Mouse (Mus musculus) cerebellum, postnatal 10 days (tissue): ENCODE measurements around the gene Spop.

Experiments used
- DNase-seq, 2 experiments: peaks; one replicate each; pipeline ENCODE4 v3.0.0; 2021; ENCODE audit warnings: mixed read lengths in 2 of 2

Spop gene

GRCm38 (mm10) chr11:95413641-95414535 is at the start of gene Spop:
TSS of gene Spop (plus strand) at chr11:95414080.
- peak; percentile 92 to 94 for DNase-seq

DNA sequence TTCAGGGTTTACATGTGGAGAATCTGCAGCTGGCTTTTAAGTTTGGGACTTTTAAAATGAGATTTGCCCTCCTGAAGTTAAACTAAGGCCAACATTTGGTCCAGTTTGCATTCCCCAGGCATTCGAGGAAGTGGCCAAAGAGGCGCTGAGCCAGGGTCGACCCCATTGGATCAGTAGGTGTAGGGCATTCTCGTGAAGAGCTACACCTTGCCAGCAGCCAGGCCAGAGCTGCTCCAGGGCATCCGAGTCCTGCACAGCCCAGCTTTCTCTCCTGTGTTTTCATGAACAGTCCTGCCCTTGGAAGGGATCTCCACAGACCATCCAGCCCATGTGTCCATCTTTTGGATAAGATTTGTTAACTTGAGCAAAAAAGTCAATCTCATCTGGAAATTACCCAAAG is 49.5 kb upstream of the Spop start:
- no peak for DNase-seq

DNA sequence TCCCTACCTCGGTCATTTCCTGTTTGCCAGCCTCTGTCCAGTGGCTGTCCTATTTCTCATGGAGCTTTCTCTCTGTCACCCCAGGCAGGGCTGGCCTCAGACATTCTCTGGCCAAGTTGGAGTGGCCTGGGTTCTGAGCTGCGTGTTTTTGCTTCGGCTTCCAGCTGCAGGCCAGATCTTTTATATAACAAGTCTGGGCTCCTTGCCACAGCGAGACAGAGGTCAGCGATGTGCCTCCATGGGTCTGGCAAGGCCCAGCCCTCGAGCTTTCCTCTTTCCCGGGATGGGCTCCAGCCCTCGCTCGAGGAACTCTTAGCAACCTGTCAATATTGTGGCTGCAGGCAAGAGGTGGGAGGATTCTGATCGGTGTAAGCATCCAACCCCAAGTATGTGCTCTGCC is 48.3 kb upstream of the Spop start:
- DNase-seq: peak; percentile 58 to 65

GRCm38 (mm10) chr11:95366280-95366897 is 47.5 kb upstream of the Spop start:
- DNase-seq: peak; percentile 69 to 73

DNA sequence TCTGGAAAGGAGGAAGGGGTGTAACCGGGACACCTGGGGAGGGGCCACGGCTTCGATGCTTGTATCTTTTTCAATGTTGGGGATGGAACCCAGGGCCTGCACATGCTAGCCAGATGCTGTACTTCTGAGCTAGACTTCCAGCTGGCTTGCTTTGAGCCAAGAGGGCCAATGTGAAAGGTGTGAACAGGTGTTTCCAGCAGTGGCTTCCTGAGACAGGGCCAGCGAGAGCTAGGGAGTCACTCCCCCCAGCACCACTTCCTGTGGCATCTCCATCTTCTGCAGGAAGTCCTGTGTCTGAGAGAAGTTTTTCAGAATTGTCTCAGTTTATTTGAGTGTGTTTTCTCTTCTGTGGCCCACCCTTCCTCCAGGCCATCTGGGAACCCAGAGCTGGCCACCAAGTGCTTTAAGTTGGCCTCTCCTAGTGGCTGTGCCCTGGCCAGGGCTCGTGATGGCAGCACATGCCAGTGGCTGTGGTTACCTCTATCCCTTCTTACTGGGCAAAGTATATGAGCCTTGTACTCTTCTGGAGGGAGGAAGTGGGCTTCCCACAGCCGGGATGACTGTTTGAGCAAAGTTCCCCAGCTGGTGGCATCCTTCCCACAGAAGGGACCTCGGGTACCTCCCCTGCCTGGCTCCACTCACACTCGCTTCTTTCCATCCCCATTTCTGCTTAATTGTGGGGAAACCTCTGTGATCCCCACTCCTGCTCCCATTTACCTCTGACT is 46.7 kb upstream of the Spop start:
- no peak for DNase-seq

GRCm38 (mm10) chr11:95368231-95368823 is 45.6 kb upstream of the Spop start:
- no peak for DNase-seq

- no peak for DNase-seq
Measured at GRCm38 (mm10) chr11:95368871-95369270, 45.0 kb upstream of the Spop start.

GRCm38 (mm10) chr11:95369964-95370890 is 43.7 kb upstream of the Spop start:
- peak; percentile 56 to 62 for DNase-seq

DNA sequence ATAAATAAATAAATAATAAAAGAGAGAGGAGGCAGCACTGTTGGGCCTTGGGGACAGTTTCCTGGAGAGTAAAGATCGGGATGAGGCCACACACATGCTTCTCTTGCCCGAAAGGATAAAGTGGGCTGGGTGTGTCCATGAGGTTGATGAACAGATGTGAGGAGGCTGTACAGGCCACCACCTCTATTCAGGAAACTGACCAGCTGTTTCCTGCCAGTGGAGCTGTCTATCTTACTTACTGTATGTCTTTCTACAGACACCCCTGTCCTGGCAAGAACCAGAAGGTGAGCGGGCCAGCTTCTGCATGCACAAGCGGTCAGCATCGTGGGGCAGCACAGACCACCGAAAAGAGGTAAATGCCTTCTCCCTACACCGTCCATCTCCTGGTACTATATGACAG is 42.7 kb upstream of the Spop start:
- no peak for DNase-seq

DNA sequence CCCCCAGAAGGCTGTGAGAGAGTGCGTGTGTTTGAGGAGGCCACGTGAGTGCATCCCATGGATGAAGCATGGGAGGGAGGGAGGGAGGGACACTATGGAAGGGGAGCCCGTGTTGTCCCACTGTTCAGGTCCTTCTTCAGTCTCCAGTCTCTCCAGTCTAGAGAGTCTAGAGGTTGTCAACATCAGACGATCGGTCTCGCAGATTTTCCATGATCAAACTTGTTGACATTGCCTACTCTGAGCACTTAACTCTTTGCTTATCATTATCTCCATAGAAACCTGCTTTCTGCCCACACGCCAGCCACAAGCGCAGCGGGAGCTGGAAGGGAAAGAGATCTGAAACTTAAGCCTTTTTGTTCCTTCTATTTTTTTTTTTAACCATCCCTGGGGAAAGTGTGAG is 35.0 kb upstream of the Spop start:
- DNase-seq: no peak

DNA sequence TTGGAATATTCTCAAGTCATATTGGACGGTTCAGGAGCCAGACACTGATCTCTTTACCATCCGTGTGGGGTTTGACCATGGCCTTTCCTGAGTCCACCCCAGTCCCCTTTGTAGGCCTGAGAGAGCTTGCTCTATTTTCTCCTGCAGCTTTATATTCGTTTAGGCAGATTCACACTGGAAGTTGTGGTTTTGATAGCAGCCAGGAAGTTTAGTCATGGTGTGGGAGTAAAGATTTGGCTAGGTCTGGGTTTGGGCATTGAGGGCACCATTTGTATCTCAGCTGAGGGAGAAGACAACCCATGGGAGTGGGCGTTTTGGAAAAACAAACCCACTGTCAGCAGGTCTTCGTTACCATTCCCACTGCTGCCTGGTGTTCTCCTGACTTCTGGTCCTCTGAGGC is 34.3 kb upstream of the Spop start:
- DNase-seq: no peak

- DNase-seq: no peak
Measured at GRCm38 (mm10) chr11:95380711-95381110, 33.2 kb upstream of the Spop start.

DNA sequence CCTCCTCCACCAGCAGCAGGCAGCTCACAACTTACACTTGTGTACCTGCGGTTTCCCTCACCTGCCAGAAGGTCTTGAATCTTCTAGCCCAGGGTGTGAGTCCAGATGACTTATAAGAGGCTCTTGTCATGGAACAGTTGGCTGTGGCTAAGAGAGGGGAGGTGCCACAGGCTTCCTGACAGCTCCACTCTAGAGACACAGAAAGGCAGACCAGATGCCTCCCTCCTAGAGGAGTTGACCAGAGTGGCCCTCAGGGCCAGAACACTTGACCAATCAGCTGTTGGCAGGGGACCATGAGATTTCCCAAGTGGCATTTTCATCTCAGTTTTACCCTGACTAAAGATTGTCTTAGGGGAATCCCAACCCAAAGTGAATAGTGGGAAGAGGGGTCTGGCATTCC is 32.7 kb upstream of the Spop start:
- DNase-seq: no peak

GRCm38 (mm10) chr11:95383331-95383986 is 30.4 kb upstream of the Spop start:
- DNase-seq: no peak

DNA sequence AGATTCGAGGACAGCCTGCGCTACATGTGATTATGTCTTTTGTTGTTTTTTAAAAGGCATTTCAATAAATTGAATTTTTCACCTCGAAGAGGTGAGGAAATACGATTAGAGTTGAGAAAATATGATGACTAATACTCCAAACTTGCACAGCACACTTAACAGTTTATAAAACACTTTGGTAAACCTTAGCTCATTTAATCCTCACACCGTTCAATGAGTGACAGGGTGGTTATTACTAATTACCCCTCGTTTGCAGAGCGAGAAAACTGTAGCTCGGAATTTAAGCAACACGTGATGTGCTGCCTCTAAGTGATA is 29.9 kb upstream of the Spop start:
- DNase-seq: no peak

- peak; percentile 97 for DNase-seq
Measured at GRCm38 (mm10) chr11:95384319-95384972, 29.4 kb upstream of the Spop start, which contains the start of gene Slc35b1. TSS of gene Slc35b1 (plus strand) at chr11:95384692.

DNA sequence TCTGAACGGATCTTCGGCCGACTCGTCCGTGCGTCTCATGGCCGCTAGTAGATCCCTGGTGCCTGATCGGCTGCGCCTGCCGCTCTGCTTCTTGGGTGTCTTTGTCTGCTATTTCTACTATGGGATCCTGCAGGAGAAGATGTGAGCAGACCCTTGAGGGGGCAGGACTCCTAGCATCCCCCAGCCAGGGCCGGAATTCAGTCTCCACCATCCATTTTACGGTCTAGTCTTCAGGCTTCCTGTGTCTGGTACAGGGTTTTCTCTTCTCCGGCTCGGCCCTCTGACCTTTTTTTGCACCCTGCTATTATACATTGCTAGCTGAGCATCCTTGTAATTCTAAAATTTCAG is 28.9 kb upstream of the Spop start:
- no peak for DNase-seq

DNA sequence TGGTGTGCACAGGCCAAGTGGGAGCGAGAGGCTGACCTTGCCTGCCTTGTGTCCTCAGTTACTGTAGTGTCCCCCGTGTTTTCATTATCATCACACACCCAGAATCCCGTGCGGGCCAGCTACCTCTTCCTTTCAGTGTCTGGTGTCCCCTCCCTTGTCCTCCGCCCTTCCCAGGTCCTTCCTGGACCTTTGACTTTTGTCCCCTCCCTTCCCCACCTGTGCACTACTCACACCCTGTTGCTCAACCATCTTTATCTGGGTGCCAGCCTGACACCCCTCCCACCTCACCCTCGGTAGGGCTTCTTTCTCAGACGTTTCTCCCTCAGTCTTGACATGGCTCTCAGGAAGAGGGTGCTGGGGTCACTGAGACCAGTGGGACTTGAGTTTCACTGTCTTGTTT is 26.5 kb upstream of the Spop start:
- DNase-seq: no peak

DNA sequence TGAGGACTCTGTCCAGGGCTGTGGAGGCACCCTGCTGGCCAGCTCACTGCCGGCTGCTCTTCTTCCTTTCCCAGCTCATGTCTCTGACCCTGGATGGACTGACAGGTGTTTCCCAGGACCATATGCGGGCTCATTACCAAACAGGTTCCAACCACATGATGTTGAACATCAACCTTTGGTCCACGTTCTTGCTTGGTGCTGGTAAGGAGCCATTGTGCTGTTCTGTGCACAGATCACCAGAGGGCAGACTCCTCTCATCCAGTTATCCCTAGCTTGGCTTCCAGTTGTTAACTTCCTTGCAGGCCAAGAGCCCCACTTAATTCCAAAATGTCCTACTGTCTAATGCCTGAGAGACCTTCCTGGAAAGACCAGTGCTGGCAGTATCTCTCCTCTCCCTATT is 24.9 kb upstream of the Spop start:
- DNase-seq: peak in 1 of 2 experiments; percentile 71

DNA sequence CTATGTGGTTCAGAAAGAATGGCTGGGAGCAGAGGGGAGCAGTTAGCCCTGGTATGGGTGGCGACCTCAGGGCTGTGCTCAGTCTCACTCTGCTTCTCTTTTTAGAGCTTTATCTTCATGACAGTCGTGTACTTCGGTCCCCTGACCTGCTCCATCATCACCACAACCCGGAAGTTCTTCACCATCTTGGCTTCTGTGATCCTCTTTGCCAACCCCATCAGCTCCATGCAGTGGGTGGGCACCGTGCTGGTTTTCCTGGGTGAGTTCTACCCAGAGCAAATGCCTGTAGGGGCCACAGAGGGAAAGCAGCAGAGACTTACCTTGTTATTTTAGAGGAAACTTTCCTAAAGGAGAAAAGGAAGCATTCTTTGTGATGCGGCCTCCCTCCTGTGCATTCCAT is 23.5 kb upstream of the Spop start:
- no peak for DNase-seq

- no peak for DNase-seq
Measured at GRCm38 (mm10) chr11:95391201-95391600, 22.7 kb upstream of the Spop start.
